Mouse (Mus musculus): ENCODE measurements around the gene Prrc2a. TPM values are rescaled to one million over a fixed set of nuclear protein-coding genes. Genes with fewer than 3 reads are reported as not detected.

Gene Prrc2a
- 128 and 163 TPM in 2 replicates for polyA plus RNA-seq (2014; fragmentation: Nextera tagmentation; extraction: Ambion mirVana)

DNA sequence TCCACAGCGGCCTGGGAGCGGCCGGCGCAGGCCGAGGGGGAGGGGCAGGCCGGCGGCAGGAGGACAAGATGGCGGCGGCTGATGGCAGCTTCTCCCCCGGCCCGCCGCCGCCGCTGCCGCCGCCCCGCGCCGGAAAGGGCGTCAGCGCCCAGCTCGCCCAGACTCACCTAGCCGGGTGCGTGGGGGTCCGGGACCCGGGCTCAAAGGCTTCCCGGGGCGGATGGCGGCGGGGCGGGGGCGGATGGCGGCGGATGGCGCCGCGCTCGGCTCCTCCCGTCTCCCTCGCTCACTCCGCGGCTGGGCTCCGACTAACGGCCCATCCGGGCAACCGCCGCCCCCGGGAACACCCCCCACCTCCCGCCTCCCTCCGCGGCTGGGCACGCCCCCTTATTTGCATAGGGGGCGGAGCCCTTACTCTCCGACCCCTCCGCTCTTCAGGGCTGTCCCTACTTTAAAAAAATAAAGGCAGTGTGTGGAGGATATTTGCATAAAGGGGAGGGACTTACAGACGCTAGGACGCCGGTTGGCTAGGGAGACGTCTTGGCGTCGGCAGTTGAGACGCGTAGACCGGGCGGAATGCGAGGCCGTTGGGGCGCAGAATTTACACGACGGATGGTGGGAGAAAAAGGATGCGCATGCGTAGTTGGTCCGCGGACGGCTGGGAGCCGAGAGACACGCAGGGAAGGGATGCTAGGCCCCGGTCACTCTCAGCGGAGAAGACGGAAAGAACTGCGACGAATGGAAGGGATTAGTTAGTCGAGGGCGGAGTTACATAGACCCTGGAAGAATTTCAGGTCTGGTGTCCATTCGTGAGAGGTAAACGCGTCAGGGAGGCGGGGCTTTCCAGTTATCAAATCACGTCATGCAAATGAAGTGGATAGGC is at the start of gene Prrc2a:
Prrc2a (minus strand) TSS at position 330 of the 883 bp plus-strand sequence.
- H3K27me3 ChIP-seq (ENCODE audit: control insufficient read depth, insufficient read depth, low read length) = no peaks in the 10 kb centered on the region
- H3K36me3 ChIP-seq (ENCODE audit: control insufficient read depth, insufficient read depth, low read length) = peaks cover 21% of the 10 kb centered on the region
- H3K9me3 ChIP-seq (replicated peaks; ENCODE audit: control insufficient read depth, low read length) = no peaks in the 10 kb centered on the region
- H3K9ac ChIP-seq (ENCODE audit: low read depth, low read length) = peak within 1 kb of the TSS; percentile 98
- H3K27ac ChIP-seq (ENCODE audit: low read depth, low read length) = peak within 1 kb of the TSS; percentile 96
- peak within 1 kb of the TSS; percentile 93 for H3K4me2 ChIP-seq
- peak; percentile 94 for ATAC-seq (replicated peaks; ENCODE audit: insufficient number of reproducible peaks, low FRiP score, low TSS enrichment)
- H3K4me3 ChIP-seq (ENCODE audit: low read depth, low read length) = peak within 1 kb of the TSS; percentile 94
- under 1% methylated on average over 59 of the region's 89 CpGs for WGBS (ENCODE audit: insufficient replicate concordance)
- peaks cover 14% of the 10 kb centered on the region for H3K4me1 ChIP-seq (ENCODE audit: control insufficient read depth, insufficient read depth, low read length)

DNA sequence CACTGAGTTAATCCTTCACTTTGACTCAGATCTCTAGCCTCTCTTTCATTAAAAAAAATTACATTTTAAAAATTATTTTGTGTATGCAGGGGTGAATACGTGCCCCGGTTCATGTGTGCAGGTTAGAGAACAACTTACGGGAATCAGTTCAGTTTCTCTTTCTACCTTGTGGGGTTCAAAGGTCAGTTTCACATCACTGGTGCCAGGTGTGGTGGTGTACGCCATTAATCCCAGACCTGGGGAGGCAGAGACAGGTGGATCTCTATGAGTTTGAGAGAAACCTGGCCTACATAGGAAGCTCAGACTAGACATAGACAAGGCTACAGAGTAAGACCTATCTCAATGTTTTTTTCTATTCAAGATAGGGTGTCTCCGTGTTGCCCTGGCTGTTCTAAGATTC is 48.4 kb upstream of the Prrc2a start:
- Histone ChIP-seq H3K27ac (ENCODE audit: low read depth, low read length) (no peak overlapping the region), H3K9ac (ENCODE audit: low read depth, low read length) (no peak overlapping the region), H3K4me2 (no peak overlapping the region), H3K36me3 (ENCODE audit: control insufficient read depth, insufficient read depth, low read length) (no peaks in the 10 kb centered on the region), H3K4me3 (ENCODE audit: low read depth, low read length) (no peak overlapping the region), H3K9me3 (replicated peaks; ENCODE audit: control insufficient read depth, low read length) (no peaks in the 10 kb centered on the region), H3K27me3 (ENCODE audit: control insufficient read depth, insufficient read depth, low read length) (no peaks in the 10 kb centered on the region), H3K4me1 (ENCODE audit: control insufficient read depth, insufficient read depth, low read length) (no peaks in the 10 kb centered on the region)
- 87% methylated on average over 5 of the region's 5 CpGs for WGBS (ENCODE audit: insufficient replicate concordance)
- ATAC-seq (replicated peaks; ENCODE audit: insufficient number of reproducible peaks, low FRiP score, low TSS enrichment) = no peak

DNA sequence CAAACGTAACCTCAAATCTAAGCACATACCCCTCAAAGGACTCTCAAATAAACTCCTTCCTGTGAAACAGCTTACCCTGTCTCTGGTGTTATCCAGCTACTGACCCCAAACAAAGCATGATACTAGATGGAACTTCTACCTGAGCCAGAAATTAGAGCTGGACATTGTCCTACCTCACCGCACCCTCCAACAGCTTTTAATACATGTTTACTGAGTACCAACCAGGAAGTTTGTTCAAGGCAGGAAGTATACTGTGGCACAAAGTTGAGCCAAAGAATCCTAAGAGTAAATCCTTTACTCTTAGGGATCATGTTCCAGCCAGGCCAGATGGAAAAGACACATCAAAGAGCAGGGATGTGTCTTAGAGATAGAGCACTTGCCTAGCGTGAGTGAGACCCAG is 45.9 kb upstream of the Prrc2a start:
- 66% methylated on average over 3 of the region's 3 CpGs for WGBS (ENCODE audit: insufficient replicate concordance)
- Histone ChIP-seq H3K4me3 (ENCODE audit: low read depth, low read length) (no peak overlapping the region), H3K4me2 (no peak overlapping the region), H3K36me3 (ENCODE audit: control insufficient read depth, insufficient read depth, low read length) (no peaks in the 10 kb centered on the region), H3K9me3 (replicated peaks; ENCODE audit: control insufficient read depth, low read length) (no peaks in the 10 kb centered on the region), H3K27me3 (ENCODE audit: control insufficient read depth, insufficient read depth, low read length) (no peaks in the 10 kb centered on the region), H3K4me1 (ENCODE audit: control insufficient read depth, insufficient read depth, low read length) (no peaks in the 10 kb centered on the region), H3K27ac (ENCODE audit: low read depth, low read length) (no peak overlapping the region), H3K9ac (ENCODE audit: low read depth, low read length) (no peak overlapping the region)
- ATAC-seq (replicated peaks; ENCODE audit: insufficient number of reproducible peaks, low FRiP score, low TSS enrichment) = no peak

DNA sequence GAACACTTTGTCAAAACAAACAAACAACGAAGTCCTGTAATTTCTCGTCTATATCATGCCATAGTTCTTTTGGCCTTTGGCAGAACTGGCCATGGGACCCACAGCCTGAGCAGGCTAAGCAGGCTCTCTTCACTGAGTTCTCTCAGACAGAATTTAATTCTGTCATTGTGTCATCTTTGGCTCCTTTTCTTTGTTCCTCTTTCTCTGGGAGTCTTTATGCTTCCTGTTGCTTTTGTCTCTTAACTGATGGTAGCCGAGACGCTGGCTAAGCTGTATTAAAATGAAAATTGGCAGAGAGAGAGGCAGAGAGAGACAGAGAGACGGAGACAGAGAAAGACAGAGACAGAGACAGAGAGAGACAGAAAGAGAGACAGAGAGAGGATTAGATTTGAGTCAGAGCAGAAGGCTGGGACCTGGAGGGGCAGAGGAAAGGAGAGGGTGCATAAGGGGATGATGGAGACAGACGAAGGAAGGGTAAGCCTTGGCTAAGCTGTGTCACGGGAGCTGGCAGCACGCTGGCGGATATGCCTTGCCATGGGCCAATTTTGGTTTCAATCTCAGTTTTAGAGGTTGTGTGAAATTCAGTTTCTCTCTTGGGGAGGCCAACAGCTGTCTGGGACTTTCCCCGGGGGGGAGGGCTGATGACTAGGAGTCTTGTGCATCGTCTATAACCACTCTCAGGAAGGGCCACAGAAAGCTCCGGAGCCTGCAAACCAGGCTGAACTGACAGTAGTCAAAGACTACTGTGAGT is 45.3 kb upstream of the Prrc2a start:
- Histone ChIP-seq H3K36me3 (ENCODE audit: control insufficient read depth, insufficient read depth, low read length) (no peaks in the 10 kb centered on the region), H3K4me2 (no peak overlapping the region), H3K4me3 (ENCODE audit: low read depth, low read length) (no peak overlapping the region), H3K27me3 (ENCODE audit: control insufficient read depth, insufficient read depth, low read length) (peaks cover 6% of the 10 kb centered on the region), H3K9ac (ENCODE audit: low read depth, low read length) (no peak overlapping the region), H3K9me3 (replicated peaks; ENCODE audit: control insufficient read depth, low read length) (no peaks in the 10 kb centered on the region), H3K27ac (ENCODE audit: low read depth, low read length) (no peak overlapping the region), H3K4me1 (ENCODE audit: control insufficient read depth, insufficient read depth, low read length) (no peaks in the 10 kb centered on the region)
- no peak for ATAC-seq (replicated peaks; ENCODE audit: insufficient number of reproducible peaks, low FRiP score, low TSS enrichment)
- WGBS (ENCODE audit: insufficient replicate concordance) = 74% methylated on average over 12 of the region's 12 CpGs

DNA sequence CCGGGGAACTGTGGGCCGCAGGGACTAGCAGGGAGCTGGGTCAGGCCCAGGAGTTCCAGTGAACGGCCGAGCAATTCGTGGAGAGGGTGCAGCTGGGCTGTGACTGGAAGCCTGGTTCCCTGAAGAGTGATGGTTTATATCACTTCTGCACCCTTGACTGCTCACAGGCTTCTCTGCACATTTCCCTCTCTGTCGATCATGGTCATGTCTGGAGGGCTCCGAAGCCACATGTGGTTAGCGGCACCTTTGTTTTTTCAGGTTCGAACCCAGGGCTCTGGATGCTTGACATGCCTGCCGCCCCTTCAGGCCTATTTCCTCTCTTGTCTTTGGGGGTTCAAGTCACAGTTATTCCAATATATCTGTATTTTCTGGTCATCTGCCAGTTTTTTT is 40.7 kb upstream of the Prrc2a start:
- no peak for ATAC-seq (replicated peaks; ENCODE audit: insufficient number of reproducible peaks, low FRiP score, low TSS enrichment)
- WGBS (ENCODE audit: insufficient replicate concordance) = 49% methylated on average over 10 of the region's 10 CpGs
- no peaks in the 10 kb centered on the region for H3K36me3 ChIP-seq (ENCODE audit: control insufficient read depth, insufficient read depth, low read length)
- peaks cover 47% of the 10 kb centered on the region for H3K27me3 ChIP-seq (ENCODE audit: control insufficient read depth, insufficient read depth, low read length)
- no peak overlapping the region for H3K9ac ChIP-seq (ENCODE audit: low read depth, low read length)
- no peak overlapping the region for H3K27ac ChIP-seq (ENCODE audit: low read depth, low read length)
- H3K4me3 ChIP-seq (ENCODE audit: low read depth, low read length) = no peak overlapping the region
- no peaks in the 10 kb centered on the region for H3K9me3 ChIP-seq (replicated peaks; ENCODE audit: control insufficient read depth, low read length)
- no peaks in the 10 kb centered on the region for H3K4me1 ChIP-seq (ENCODE audit: control insufficient read depth, insufficient read depth, low read length)
- H3K4me2 ChIP-seq = no peak overlapping the region

DNA sequence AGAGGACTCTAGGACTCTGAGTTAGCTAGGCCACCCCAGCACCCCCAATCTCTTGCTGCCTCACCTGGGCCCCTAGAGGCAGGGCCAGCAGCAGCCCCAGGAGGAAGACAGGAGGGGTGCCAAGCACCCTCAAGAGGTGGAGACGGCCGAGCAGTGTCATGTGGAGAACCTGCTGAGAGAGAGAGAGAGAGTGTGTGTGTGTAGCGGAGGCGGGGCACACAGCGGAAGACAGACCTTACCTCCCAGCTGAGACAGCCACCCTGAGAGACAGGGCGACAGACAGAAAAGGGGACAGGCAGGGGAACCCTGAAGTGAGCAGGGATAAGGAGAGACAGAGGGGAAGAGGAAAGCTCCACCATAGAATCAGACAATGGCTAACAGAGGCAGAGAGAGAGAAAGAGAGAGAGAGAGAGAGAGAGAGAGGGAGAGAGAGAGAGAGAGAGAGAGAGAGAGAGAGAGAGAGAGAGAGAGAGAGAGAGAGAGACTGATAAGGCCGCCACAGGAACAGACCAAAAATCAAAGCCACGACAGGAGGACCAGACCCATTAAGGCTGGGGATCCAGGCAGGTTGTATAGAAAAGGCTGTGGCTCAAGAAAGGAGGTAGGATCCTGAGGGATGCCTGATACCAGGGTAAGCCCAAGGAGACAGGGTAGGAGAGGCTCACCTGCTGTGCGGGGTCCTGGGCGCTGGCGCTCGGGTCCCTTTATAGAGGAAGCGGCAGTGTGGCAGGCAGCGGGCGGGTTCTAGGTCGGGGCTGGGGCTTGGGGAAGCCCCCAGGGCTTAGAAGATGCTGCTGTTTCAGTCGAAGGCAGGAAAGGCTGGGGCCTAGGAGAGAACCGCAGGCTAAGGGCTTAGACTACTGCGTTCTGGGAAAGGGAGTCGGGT is 40.0 kb upstream of the Prrc2a start, which contains the start of gene Lta:
Lta (minus strand) TSS at position 858 of the 886 bp plus-strand sequence.
- peak within 1 kb of the TSS; percentile 29; the same call in 1 of the 2 replicates for H3K4me2 ChIP-seq
- no peaks in the 10 kb centered on the region for H3K4me1 ChIP-seq (ENCODE audit: control insufficient read depth, insufficient read depth, low read length)
- H3K27me3 ChIP-seq (ENCODE audit: control insufficient read depth, insufficient read depth, low read length) = peaks cover 51% of the 10 kb centered on the region
- no peak within 1 kb of the TSS for H3K27ac ChIP-seq (ENCODE audit: low read depth, low read length)
- H3K9ac ChIP-seq (ENCODE audit: low read depth, low read length) = no peak within 1 kb of the TSS; the same call in 1 of the 2 replicates
- WGBS (ENCODE audit: insufficient replicate concordance) = 17% methylated on average over 20 of the region's 20 CpGs
- no peak for ATAC-seq (replicated peaks; ENCODE audit: insufficient number of reproducible peaks, low FRiP score, low TSS enrichment)
- no peak within 1 kb of the TSS for H3K4me3 ChIP-seq (ENCODE audit: low read depth, low read length)
- no peaks in the 10 kb centered on the region for H3K9me3 ChIP-seq (replicated peaks; ENCODE audit: control insufficient read depth, low read length)
- H3K36me3 ChIP-seq (ENCODE audit: control insufficient read depth, insufficient read depth, low read length) = no peaks in the 10 kb centered on the region

DNA sequence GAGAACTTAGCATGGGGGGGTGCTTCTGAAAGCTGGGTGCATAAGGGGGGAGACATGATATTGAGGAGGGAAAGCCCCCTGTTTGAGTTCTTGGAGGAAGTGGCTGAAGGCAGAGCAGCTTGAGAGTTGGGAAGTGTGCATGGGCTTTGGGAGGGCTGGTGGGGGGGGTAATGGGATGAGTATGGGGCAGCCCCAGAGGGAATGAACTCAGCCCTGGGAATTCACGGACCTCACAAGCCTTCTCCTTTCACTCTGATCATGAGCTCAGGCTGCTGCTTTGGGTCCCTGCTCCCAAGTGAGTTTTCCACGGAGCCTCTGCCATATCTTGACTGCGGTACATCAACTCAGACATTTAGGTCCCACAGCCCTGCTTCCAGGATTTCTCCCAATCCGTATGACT is 37.7 kb upstream of the Prrc2a start:
- no peak overlapping the region for H3K4me3 ChIP-seq (ENCODE audit: low read depth, low read length)
- H3K4me2 ChIP-seq = no peak overlapping the region
- no peak overlapping the region for H3K27ac ChIP-seq (ENCODE audit: low read depth, low read length)
- no peaks in the 10 kb centered on the region for H3K36me3 ChIP-seq (ENCODE audit: control insufficient read depth, insufficient read depth, low read length)
- no peaks in the 10 kb centered on the region for H3K4me1 ChIP-seq (ENCODE audit: control insufficient read depth, insufficient read depth, low read length)
- H3K9ac ChIP-seq (ENCODE audit: low read depth, low read length) = no peak overlapping the region
- ATAC-seq (replicated peaks; ENCODE audit: insufficient number of reproducible peaks, low FRiP score, low TSS enrichment) = no peak
- H3K27me3 ChIP-seq (ENCODE audit: control insufficient read depth, insufficient read depth, low read length) = peaks cover 59% of the 10 kb centered on the region
- no peaks in the 10 kb centered on the region for H3K9me3 ChIP-seq (replicated peaks; ENCODE audit: control insufficient read depth, low read length)
- 64% methylated on average over 4 of the region's 4 CpGs for WGBS (ENCODE audit: insufficient replicate concordance)

DNA sequence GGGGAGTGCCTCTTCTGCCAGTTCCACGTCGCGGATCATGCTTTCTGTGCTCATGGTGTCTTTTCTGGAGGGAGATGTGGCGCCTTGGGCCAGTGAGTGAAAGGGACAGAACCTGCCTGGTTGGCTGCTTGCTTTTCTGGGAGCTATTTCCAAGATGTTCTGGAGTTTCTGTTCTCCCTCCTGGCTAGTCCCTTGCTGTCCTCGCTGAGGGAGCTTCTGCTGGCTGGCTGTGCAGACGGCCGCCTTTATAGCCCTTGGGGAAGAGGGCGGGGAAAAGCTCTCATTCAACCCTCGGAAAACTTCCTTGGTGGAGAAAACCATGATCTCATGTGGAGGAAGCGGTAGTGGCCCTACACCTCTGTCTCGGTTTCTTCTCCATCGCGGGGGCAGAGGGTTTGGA is 37.1 kb upstream of the Prrc2a start, which contains the start of gene Tnf:
Tnf (minus strand) TSS at position 221 of the 400 bp plus-strand sequence.
- 26% methylated on average over 13 of the region's 13 CpGs for WGBS (ENCODE audit: insufficient replicate concordance)
- no peak within 1 kb of the TSS for H3K9ac ChIP-seq (ENCODE audit: low read depth, low read length)
- no peaks in the 10 kb centered on the region for H3K9me3 ChIP-seq (replicated peaks; ENCODE audit: control insufficient read depth, low read length)
- no peak within 1 kb of the TSS for H3K4me3 ChIP-seq (ENCODE audit: low read depth, low read length)
- H3K4me2 ChIP-seq = no peak within 1 kb of the TSS
- H3K36me3 ChIP-seq (ENCODE audit: control insufficient read depth, insufficient read depth, low read length) = no peaks in the 10 kb centered on the region
- H3K27ac ChIP-seq (ENCODE audit: low read depth, low read length) = no peak within 1 kb of the TSS
- H3K4me1 ChIP-seq (ENCODE audit: control insufficient read depth, insufficient read depth, low read length) = no peaks in the 10 kb centered on the region
- no peak for ATAC-seq (replicated peaks; ENCODE audit: insufficient number of reproducible peaks, low FRiP score, low TSS enrichment)
- peaks cover 65% of the 10 kb centered on the region for H3K27me3 ChIP-seq (ENCODE audit: control insufficient read depth, insufficient read depth, low read length)
